Mouse (Mus musculus): ENCODE measurements at regions not wholly inside any gene's neighbourhood (a gene's known extent, or its start where the extent isn't known, plus 50 kb on each side); places are given as distances from the start of the nearest gene placed in this dataset.

- TF ChIP-seq CTCF (IDR thresholded peaks at IDR 0.05; ENCODE audit: borderline replicate concordance, insufficient read depth, low read depth, low read length), result no peak
- TF ChIP-seq POLR2A (IDR thresholded peaks at IDR 0.05; ENCODE audit: borderline replicate concordance, insufficient read depth, low read length), result no peak
Observed at GRCm38 (mm10) chr8:88428560-88428959, 66.6 kb upstream of the Brd7 start.

Measured in cerebellum, adult 2 months (tissue).